Mouse (Mus musculus): ENCODE measurements around the gene Pet117. TPM values are rescaled to one million over a fixed set of nuclear protein-coding genes. Genes with fewer than 3 reads are reported as not detected.

The Pet117 gene
- polyA plus RNA-seq, 1 experiment: not detected

DNA sequence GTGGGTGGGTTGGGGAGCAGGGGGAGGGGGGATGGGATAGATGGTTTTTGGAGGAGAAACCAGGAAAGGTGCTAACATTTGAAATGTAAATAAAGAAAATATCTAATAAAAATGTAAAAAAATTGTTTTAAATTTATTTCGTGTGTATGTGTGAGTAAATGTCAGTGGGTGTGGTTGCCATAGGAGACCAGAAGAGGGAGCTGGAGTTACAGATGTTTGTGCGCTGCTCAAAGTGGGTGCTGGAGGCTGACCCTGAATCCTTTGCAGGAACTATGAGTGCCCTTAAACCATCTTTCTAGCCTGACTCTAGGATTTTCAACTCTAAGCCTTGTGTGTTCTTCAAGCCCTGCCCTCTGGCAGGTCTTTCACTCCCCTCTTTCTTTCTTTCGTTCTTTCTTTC lies 20.3 kb upstream of the Pet117 start:
- Histone ChIP-seq H3K27ac (ENCODE audit: insufficient read depth, low read depth, low read length) (no peak overlapping the region), H3K36me3 (ENCODE audit: control insufficient read depth, insufficient read depth, low read length) (no peaks in the 10 kb centered on the region), H3K27me3 (ENCODE audit: control insufficient read depth, insufficient read depth, low read length) (no peaks in the 10 kb centered on the region), H3K4me3 (ENCODE audit: low read depth, low read length) (no peak overlapping the region), H3K4me1 (ENCODE audit: control insufficient read depth, insufficient read depth, insufficient read length, low read length) (no peaks in the 10 kb centered on the region)
- 76% methylated on average over 3 of the region's 3 CpGs for WGBS
- no peak for TF ChIP-seq CTCF (IDR thresholded peaks at IDR 0.05; ENCODE audit: extremely low read depth, insufficient read length, insufficient replicate concordance, low read depth, low read length)
- no peak for TF ChIP-seq POLR2A (IDR thresholded peaks at IDR 0.05; ENCODE audit: low read depth, low read length)

DNA sequence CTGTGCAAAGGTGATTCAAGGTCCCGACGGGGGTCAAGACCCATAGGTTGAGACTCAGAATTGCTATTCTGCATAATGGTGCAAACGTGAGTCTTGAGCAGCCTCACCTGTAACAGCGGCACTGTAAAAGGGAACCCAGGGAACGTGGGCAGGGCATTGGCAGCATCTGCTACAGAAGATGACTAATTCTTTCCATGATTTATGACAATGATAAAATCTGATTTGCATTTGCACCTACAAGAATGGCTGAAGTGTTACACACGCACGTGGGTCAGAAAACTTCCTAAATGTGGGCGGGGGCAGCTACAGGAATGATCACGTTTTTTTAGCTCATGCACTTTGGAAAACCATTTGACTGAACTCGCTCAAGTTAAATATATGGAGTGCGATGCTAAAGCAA lies 16.0 kb upstream of the Pet117 start:
- Histone ChIP-seq H3K4me1 (ENCODE audit: control insufficient read depth, insufficient read depth, insufficient read length, low read length) (no peaks in the 10 kb centered on the region), H3K36me3 (ENCODE audit: control insufficient read depth, insufficient read depth, low read length) (no peaks in the 10 kb centered on the region), H3K4me3 (ENCODE audit: low read depth, low read length) (no peak overlapping the region), H3K27ac (ENCODE audit: insufficient read depth, low read depth, low read length) (no peak overlapping the region), H3K27me3 (ENCODE audit: control insufficient read depth, insufficient read depth, low read length) (no peaks in the 10 kb centered on the region)
- 67% methylated on average over 11 of the region's 11 CpGs for WGBS
- TF ChIP-seq CTCF (IDR thresholded peaks at IDR 0.05; ENCODE audit: extremely low read depth, insufficient read length, insufficient replicate concordance, low read depth, low read length) (no peak), POLR2A (IDR thresholded peaks at IDR 0.05; ENCODE audit: low read depth, low read length) (no peak)

DNA sequence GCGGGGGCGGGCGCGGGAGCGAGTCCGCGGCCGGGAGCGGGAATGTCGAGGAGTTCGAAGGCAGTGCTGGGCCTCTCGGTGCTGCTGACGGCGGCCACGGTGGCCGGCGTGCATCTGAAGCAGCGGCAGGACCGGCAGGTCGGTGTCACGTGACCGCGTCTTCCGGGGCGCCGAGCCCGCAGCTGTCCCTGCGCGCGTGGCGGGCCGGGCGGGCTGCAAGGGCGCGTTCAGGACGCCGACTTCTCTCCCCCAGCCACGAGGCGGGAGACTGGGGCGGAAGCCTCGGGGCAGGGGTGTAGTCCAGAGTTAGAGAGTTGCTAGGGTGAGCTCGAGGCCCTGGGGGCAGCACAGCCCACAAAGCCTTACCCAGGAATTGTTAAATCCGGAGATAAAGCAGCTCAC lies 225 bp downstream of the Pet117 start:
- peaks cover 10% of the 10 kb centered on the region for H3K36me3 ChIP-seq (ENCODE audit: control insufficient read depth, insufficient read depth, low read length)
- WGBS: under 1% methylated on average over 43 of the region's 43 CpGs
- H3K27ac ChIP-seq (ENCODE audit: insufficient read depth, low read depth, low read length): peak overlapping the region; percentile 86
- 0 out of 2 replicates have a peak, but pooled peaks cover 3% of the 10 kb centered on the region for H3K4me1 ChIP-seq (ENCODE audit: control insufficient read depth, insufficient read depth, insufficient read length, low read length)
- no peak for TF ChIP-seq CTCF (IDR thresholded peaks at IDR 0.05; ENCODE audit: extremely low read depth, insufficient read length, insufficient replicate concordance, low read depth, low read length)
- peak; percentile 30; the same call in 1 of the 2 replicates for TF ChIP-seq POLR2A (IDR thresholded peaks at IDR 0.05; ENCODE audit: low read depth, low read length)
- peak overlapping the region; percentile 100 for H3K4me3 ChIP-seq (ENCODE audit: low read depth, low read length)
- no peaks in the 10 kb centered on the region for H3K27me3 ChIP-seq (ENCODE audit: control insufficient read depth, insufficient read depth, low read length)

DNA sequence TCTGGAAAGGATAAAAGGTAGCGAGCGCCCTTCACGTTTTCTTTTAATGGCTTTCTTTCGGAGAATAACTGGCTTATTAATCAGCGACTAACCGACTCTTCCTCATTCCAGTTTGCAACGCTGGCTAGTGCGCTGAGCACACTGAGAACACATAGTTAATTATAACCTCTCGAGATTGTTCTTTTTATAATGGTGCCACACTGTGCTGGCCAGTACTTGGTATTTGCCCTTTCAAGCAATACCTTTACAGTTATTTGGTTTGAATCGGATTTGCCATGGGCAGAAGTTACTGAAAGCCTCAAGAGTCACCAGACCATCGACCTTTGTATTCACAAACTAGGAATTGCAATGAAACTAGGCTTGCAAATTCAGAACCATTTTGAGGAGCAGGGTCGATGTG lies 715 bp downstream of the Pet117 start:
- Histone ChIP-seq H3K36me3 (ENCODE audit: control insufficient read depth, insufficient read depth, low read length) (peaks cover 13% of the 10 kb centered on the region), H3K27me3 (ENCODE audit: control insufficient read depth, insufficient read depth, low read length) (no peaks in the 10 kb centered on the region), H3K4me1 (ENCODE audit: control insufficient read depth, insufficient read depth, insufficient read length, low read length) (0 out of 2 replicates have a peak, but pooled peaks cover 3% of the 10 kb centered on the region), H3K27ac (ENCODE audit: insufficient read depth, low read depth, low read length) (peak overlapping the region; percentile 86), H3K4me3 (ENCODE audit: low read depth, low read length) (peak overlapping the region; percentile 100)
- TF ChIP-seq POLR2A (IDR thresholded peaks at IDR 0.05; ENCODE audit: low read depth, low read length) (no peak), CTCF (IDR thresholded peaks at IDR 0.05; ENCODE audit: extremely low read depth, insufficient read length, insufficient replicate concordance, low read depth, low read length) (no peak)
- WGBS: under 1% methylated on average over 12 of the region's 12 CpGs

DNA sequence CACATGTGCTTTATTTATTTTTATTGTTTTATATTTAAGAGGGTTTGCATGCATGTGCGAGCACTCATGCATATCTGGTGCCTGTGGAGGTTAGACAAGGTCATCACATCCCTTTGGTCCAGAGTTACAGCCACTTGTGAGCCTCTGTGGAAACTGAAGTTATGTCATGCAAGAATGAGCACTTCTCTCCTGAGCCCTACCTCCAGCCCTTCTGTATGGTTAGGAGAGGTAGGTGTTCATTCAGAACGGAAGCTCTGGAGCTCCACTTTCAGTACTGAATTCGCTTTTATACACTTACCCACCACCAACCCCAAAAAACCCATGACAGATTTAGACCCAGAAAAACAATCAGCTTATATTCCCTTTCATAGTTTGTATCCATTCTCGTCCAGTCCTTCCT lies 2.8 kb downstream of the Pet117 start:
- WGBS: 90% methylated on average over 4 of the region's 4 CpGs
- no peak for TF ChIP-seq CTCF (IDR thresholded peaks at IDR 0.05; ENCODE audit: extremely low read depth, insufficient read length, insufficient replicate concordance, low read depth, low read length)
- TF ChIP-seq POLR2A (IDR thresholded peaks at IDR 0.05; ENCODE audit: low read depth, low read length): no peak

DNA sequence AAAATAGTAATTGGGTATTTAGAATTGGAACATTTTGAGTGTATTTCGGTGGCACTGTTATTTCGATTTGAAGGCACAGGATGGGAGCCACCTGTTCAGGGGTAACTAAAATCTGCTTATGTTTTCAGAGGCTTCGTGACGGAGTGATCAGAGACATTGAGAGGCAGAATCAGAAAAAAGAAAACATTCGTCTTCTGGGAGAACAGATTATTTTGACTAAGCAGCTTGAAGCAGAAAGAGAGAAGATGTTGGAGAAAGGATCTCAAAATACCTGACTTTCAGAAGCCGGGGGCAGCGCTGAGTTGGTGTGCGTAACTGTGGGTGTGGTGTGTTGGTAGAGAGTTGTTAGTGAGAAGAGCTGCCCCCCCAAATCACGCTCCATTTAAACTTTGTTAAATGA lies 4.3 kb downstream of the Pet117 start:
- WGBS: 94% methylated on average over 9 of the region's 9 CpGs
- no peak for TF ChIP-seq CTCF (IDR thresholded peaks at IDR 0.05; ENCODE audit: extremely low read depth, insufficient read length, insufficient replicate concordance, low read depth, low read length)
- TF ChIP-seq POLR2A (IDR thresholded peaks at IDR 0.05; ENCODE audit: low read depth, low read length): no peak
- 0 out of 2 replicates have a peak, but pooled peaks cover 2% of the 10 kb centered on the region for H3K4me1 ChIP-seq (ENCODE audit: control insufficient read depth, insufficient read depth, insufficient read length, low read length)
- H3K4me3 ChIP-seq (ENCODE audit: low read depth, low read length): no peak overlapping the region
- no peak overlapping the region for H3K27ac ChIP-seq (ENCODE audit: insufficient read depth, low read depth, low read length)
- peaks cover 35% of the 10 kb centered on the region for H3K36me3 ChIP-seq (ENCODE audit: control insufficient read depth, insufficient read depth, low read length)
- H3K27me3 ChIP-seq (ENCODE audit: control insufficient read depth, insufficient read depth, low read length): no peaks in the 10 kb centered on the region

More for the DNA sequence above, 2.8 kb downstream of the Pet117 start:
- no peaks in the 10 kb centered on the region for H3K27me3 ChIP-seq (ENCODE audit: control insufficient read depth, insufficient read depth, low read length)
- 0 out of 2 replicates have a peak, but pooled peaks cover 3% of the 10 kb centered on the region for H3K4me1 ChIP-seq (ENCODE audit: control insufficient read depth, insufficient read depth, insufficient read length, low read length)
- no peak overlapping the region for H3K27ac ChIP-seq (ENCODE audit: insufficient read depth, low read depth, low read length)
- H3K36me3 ChIP-seq (ENCODE audit: control insufficient read depth, insufficient read depth, low read length): peaks cover 25% of the 10 kb centered on the region
- no peak overlapping the region for H3K4me3 ChIP-seq (ENCODE audit: low read depth, low read length)

DNA sequence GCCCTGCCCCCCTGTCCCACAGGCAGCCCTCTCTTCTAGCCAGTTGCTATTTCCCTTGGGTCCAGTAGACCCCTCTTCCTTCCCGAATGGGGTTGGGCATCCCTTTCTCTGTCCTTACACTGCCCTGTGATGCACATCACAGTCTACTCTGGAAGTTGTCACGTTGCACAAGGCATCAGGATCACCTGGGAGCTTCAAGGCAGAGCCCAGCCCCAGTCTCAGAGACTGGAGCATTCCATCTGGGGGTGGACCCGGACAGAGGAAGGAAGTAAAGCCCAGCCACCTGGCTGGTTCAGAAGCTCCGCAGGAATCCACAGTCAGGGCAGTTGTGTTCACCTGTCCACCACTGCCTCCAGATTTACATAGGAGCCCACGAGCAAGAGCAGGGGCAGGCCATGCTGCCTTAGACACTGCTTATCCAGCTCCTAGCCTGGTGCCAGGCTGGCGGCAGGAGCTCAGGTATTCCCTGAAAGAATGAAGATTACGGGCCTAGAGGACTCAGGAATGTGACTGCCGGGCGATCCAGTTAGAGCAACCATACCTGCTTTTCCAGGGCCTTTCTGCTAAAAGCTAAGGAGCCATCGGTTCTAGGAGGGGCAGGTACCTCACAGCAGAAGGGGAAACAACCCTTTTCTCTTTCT lies 6.4 kb downstream of the Pet117 start:
- Histone ChIP-seq H3K27ac (ENCODE audit: insufficient read depth, low read depth, low read length) (no peak overlapping the region), H3K36me3 (ENCODE audit: control insufficient read depth, insufficient read depth, low read length) (peaks cover 47% of the 10 kb centered on the region), H3K4me1 (ENCODE audit: control insufficient read depth, insufficient read depth, insufficient read length, low read length) (0 out of 2 replicates have a peak, but pooled peaks cover 2% of the 10 kb centered on the region), H3K27me3 (ENCODE audit: control insufficient read depth, insufficient read depth, low read length) (no peaks in the 10 kb centered on the region), H3K4me3 (ENCODE audit: low read depth, low read length) (no peak overlapping the region)
- TF ChIP-seq POLR2A (IDR thresholded peaks at IDR 0.05; ENCODE audit: low read depth, low read length) (no peak), CTCF (IDR thresholded peaks at IDR 0.05; ENCODE audit: extremely low read depth, insufficient read length, insufficient replicate concordance, low read depth, low read length) (no peak)
- 78% methylated on average over 10 of the region's 10 CpGs for WGBS
